In genomic region chr12:91312591-91312990, GRCm38 (mm10) we compare ENCODE assay signal across 18 mouse cellular contexts.
"Had no signal": no experiment of that assay in that cellular context is flagged by ENCODE, and none has a peak within 500 bp of the region (broad histone marks: within the 10 kb centered on the region; RNA-seq: fewer than 3 reads in every experiment).

No protein-coding gene starts in this region.

- ATAC-seq: midbrain, embryonic 13.5 days; midbrain, embryonic 16.5 days had no signal

- H3K27me3 ChIP-seq: lung, embryonic 15.5 days; megakaryocyte, embryonic 14.5 days; midbrain, embryonic 13.5 days; neural tube, embryonic 13.5 days had no signal

- H3K4me3 ChIP-seq: left cerebral cortex, adult 2 months; lung, embryonic 15.5 days; megakaryocyte, embryonic 14.5 days; midbrain, embryonic 10.5 days; midbrain, embryonic 13.5 days; myocyte; neural tube, embryonic 13.5 days had no signal

- DNase-seq: kidney, adult 2 months; kidney, postnatal 10 days; kidney, postnatal 36 days; layer of hippocampus, postnatal 36 days; lung, adult 18-20 months; lung, postnatal 10 days; lung, postnatal 36 days; thymus, adult 18-20 months; thymus, postnatal 36 days had no signal

- H3K4me1 ChIP-seq: lung, embryonic 15.5 days; midbrain, embryonic 10.5 days; midbrain, embryonic 13.5 days; neural tube, embryonic 13.5 days had no signal

- H3K36me3 ChIP-seq: lung, embryonic 15.5 days; midbrain, embryonic 10.5 days; midbrain, embryonic 13.5 days; neural tube, embryonic 13.5 days had no signal

- H3K27ac ChIP-seq: left cerebral cortex, adult 2 months; liver, embryonic 14.5 days; lung, embryonic 15.5 days; midbrain, embryonic 10.5 days; midbrain, embryonic 13.5 days; neural tube, embryonic 13.5 days had no signal

- H3K9me3 ChIP-seq: lung, embryonic 15.5 days; megakaryocyte, embryonic 14.5 days; midbrain, embryonic 10.5 days; midbrain, embryonic 13.5 days; neural tube, embryonic 13.5 days had no signal
